Mouse (Mus musculus) lung, embryonic 14.5 days (tissue): ENCODE measurements around the gene Anp32b. TPM values are rescaled to one million over a fixed set of nuclear protein-coding genes. Genes with fewer than 3 reads are reported as not detected.

Source experiments
- ATAC-seq: fragments of 200-750 bp; cut with Nextera tagmentation; 2 replicates; pipeline ENCODE4 v1.8.0; 2017; ENCODE audit warnings: mild to moderate bottlenecking, moderate TSS enrichment, moderate library complexity; ENCODE audit not compliant: insufficient read depth
- DNase-seq: peaks from one replicate; pipeline ENCODE4 v3.0.0-alpha.2; 2015
- H3K27ac ChIP-seq: fragments of 300-500 bp; sonication (generic); 2 replicates; pipeline ENCODE4 v1.5.1; 2014; ENCODE audit warnings: low read depth, mild to moderate bottlenecking, moderate library complexity
- H3K27me3 ChIP-seq: fragments of 300-500 bp; sonication (generic); 2 replicates; pipeline ENCODE4 v1.6.1; 2014; ENCODE audit warnings: low read length, control low read depth; ENCODE audit not compliant: insufficient read depth
- H3K36me3 ChIP-seq: fragments of 300-500 bp; sonication (generic); 2 replicates; pipeline ENCODE4 v1.6.1; 2014; ENCODE audit warnings: control low read depth; ENCODE audit not compliant: insufficient read depth
- H3K4me1 ChIP-seq: fragments of 300-500 bp; sonication (generic); 2 replicates; pipeline ENCODE4 v1.6.1; 2014; ENCODE audit warnings: antibody characterized with exemption, control low read depth; ENCODE audit not compliant: insufficient read depth
- H3K4me2 ChIP-seq: fragments of 300-500 bp; sonication (generic); 2 replicates; pipeline ENCODE4 v1.6.1; 2014; ENCODE audit warnings: mild to moderate bottlenecking
- H3K4me3 ChIP-seq: fragments of 300-500 bp; sonication (generic); 2 replicates; pipeline ENCODE4 v1.5.1; 2014; ENCODE audit warnings: low read depth, low read length
- H3K9ac ChIP-seq: fragments of 300-500 bp; sonication (generic); 2 replicates; pipeline ENCODE4 v1.6.1; 2014
- H3K9me3 ChIP-seq: fragments of 300-500 bp; sonication (generic); 2 replicates; pipeline ENCODE4 v1.6.1; 2016; ENCODE audit warnings: low read depth, low read length, control low read depth
- CTCF ChIP-seq: IDR thresholded peaks from 2 replicates; pipeline ENCODE4 v1.5.1; 2016; ENCODE audit warnings: antibody characterized with exemption, low read depth
- WGBS: fragments of 180-500 bp; shearing (Covaris S2); extraction: QIAGEN DNeasy Blood & Tissue Kit; methylation state at CpG from one replicate; pipeline ENCODE4 v1.1.7; 2014; 5-methylcytosine and 5-hydroxymethylcytosine counted together
- polyA plus RNA-seq: library from polyadenylated mRNA; unstranded; fragments of >200 nt; fragmentation: Nextera tagmentation; extraction: Ambion mirVana; gene quantifications from 2 replicates; pipeline ENCODE4 v1.2.1, GENCODE M21; 2014

Gene Anp32b
- polyA plus RNA-seq, 1 experiment from 2014 or later = 330 TPM

- no peak for DNase-seq
- Histone ChIP-seq H3K4me2 (no peak overlapping the region), H3K9me3 (no peaks in the 10 kb centered on the region), H3K27ac (no peak overlapping the region), H3K4me1 (no peaks in the 10 kb centered on the region), H3K27me3 (no peaks in the 10 kb centered on the region), H3K9ac (no peak overlapping the region), H3K4me3 (no peak overlapping the region), H3K36me3 (no peaks in the 10 kb centered on the region)
- no peak for TF ChIP-seq CTCF
- no peak for ATAC-seq
- WGBS = 55% methylated on average over 1 of the region's 1 CpGs
Measured at GRCm38 (mm10) chr4:46447461-46447860, 3.2 kb upstream of the Anp32b start.

- no peak for DNase-seq
- Histone ChIP-seq H3K4me3 (no peak overlapping the region), H3K36me3 (no peaks in the 10 kb centered on the region), H3K4me2 (no peak overlapping the region), H3K4me1 (peaks cover 9% of the 10 kb centered on the region; the same call in 1 of the 2 replicates), H3K27me3 (no peaks in the 10 kb centered on the region), H3K27ac (no peak overlapping the region), H3K9ac (no peak overlapping the region), H3K9me3 (no peaks in the 10 kb centered on the region)
- ATAC-seq = no peak
- no peak for TF ChIP-seq CTCF
- WGBS = 58% methylated on average over 6 of the region's 6 CpGs
Measured at GRCm38 (mm10) chr4:46448886-46449285, 1.8 kb upstream of the Anp32b start.

- H3K27ac ChIP-seq = peak overlapping the region; percentile 100
- H3K4me3 ChIP-seq = peak overlapping the region; percentile 90
- no peaks in the 10 kb centered on the region for H3K27me3 ChIP-seq
- peaks cover 16% of the 10 kb centered on the region for H3K4me1 ChIP-seq
- ATAC-seq = no peak
- H3K4me2 ChIP-seq = peak overlapping the region; percentile 82
- DNase-seq = no peak
- H3K36me3 ChIP-seq = 0 out of 2 replicates have a peak, but pooled peaks cover under 1% of the 10 kb centered on the region
- no peaks in the 10 kb centered on the region for H3K9me3 ChIP-seq
- 26% methylated on average over 7 of the region's 7 CpGs for WGBS
- H3K9ac ChIP-seq = peak overlapping the region; percentile 100
- TF ChIP-seq CTCF = no peak
Measured at GRCm38 (mm10) chr4:46450020-46450518, 633 bp upstream of the Anp32b start.

GRCm38 (mm10) chr4:46451240-46451757 lies 597 bp downstream of the Anp32b start:
- peaks cover 16% of the 10 kb centered on the region for H3K4me1 ChIP-seq
- peak overlapping the region; percentile 70 for H3K4me2 ChIP-seq

GRCm38 (mm10) chr4:46451758-46452480 lies 1.2 kb downstream of the Anp32b start:
- H3K4me1 ChIP-seq = peaks cover 16% of the 10 kb centered on the region
- H3K9ac ChIP-seq = peak overlapping the region; percentile 100
- ATAC-seq (peak; percentile 22), DNase-seq (peak; percentile 89)
- no peaks in the 10 kb centered on the region for H3K27me3 ChIP-seq
- peak overlapping the region; percentile 70 for H3K4me2 ChIP-seq
- TF ChIP-seq CTCF = no peak
- WGBS = under 1% methylated on average over 95 of the region's 111 CpGs
- H3K27ac ChIP-seq = peak overlapping the region; percentile 100
- H3K36me3 ChIP-seq = 0 out of 2 replicates have a peak, but pooled peaks cover 2% of the 10 kb centered on the region
- H3K9me3 ChIP-seq = no peaks in the 10 kb centered on the region
- H3K4me3 ChIP-seq = peak overlapping the region; percentile 90

More at GRCm38 (mm10) chr4:46451240-46451757, 597 bp downstream of the Anp32b start:
- DNase-seq = peak; percentile 71
- 0 out of 2 replicates have a peak, but pooled peaks cover 2% of the 10 kb centered on the region for H3K36me3 ChIP-seq
- TF ChIP-seq CTCF = no peak
- H3K9me3 ChIP-seq = no peaks in the 10 kb centered on the region
- peak overlapping the region; percentile 100 for H3K9ac ChIP-seq
- WGBS = 2% methylated on average over 44 of the region's 70 CpGs
- ATAC-seq = peak; percentile 26
- H3K27ac ChIP-seq = peak overlapping the region; percentile 100
- no peaks in the 10 kb centered on the region for H3K27me3 ChIP-seq
- H3K4me3 ChIP-seq = peak overlapping the region; percentile 90

GRCm38 (mm10) chr4:46452481-46452850 lies 1.8 kb downstream of the Anp32b start:
- TF ChIP-seq CTCF = no peak

More at GRCm38 (mm10) chr4:46452481-46452850, 1.8 kb downstream of the Anp32b start:
- Histone ChIP-seq H3K4me3 (peak overlapping the region; percentile 90), H3K4me1 (peaks cover 16% of the 10 kb centered on the region), H3K9ac (peak overlapping the region; percentile 100), H3K27me3 (no peaks in the 10 kb centered on the region), H3K4me2 (peak overlapping the region; percentile 70), H3K9me3 (no peaks in the 10 kb centered on the region), H3K36me3 (0 out of 2 replicates have a peak, but pooled peaks cover 2% of the 10 kb centered on the region), H3K27ac (peak overlapping the region; percentile 100)
- ATAC-seq = peak; percentile 39
- WGBS = under 1% methylated on average over 19 of the region's 19 CpGs
- peak; percentile 84 for DNase-seq
